8 mouse cellular contexts compared by ENCODE assay signal in genomic region chr11:114676896-114677530, GRCm38 (mm10). TPM values are rescaled to one million over a fixed set of nuclear protein-coding genes. Genes with fewer than 3 reads are reported as not detected.
A peak's percentile ranks its signal among the peaks of the same experiment; 100 is the strongest.
DNase-seq lines count a peak whose midpoint lies in the region; ATAC-seq and TF ChIP-seq lines count a peak whose summit lies in the region.

No protein-coding gene starts in this region.

- peaks cover 20% of the 10 kb centered on the region for H3K36me3 ChIP-seq in lung, embryonic 15.5 days
- peaks cover 19% of the 10 kb centered on the region for H3K36me3 ChIP-seq in forebrain, embryonic 12.5 days (replicated peaks)
- H3K36me3 ChIP-seq in intestine, embryonic 15.5 days, result peaks cover 14% of the 10 kb centered on the region
- peaks cover 24% of the 10 kb centered on the region for H3K36me3 ChIP-seq in neural tube, embryonic 13.5 days

- no peak for ATAC-seq in lung, embryonic 15.5 days (ENCODE audit: borderline replicate concordance, extremely low read depth, low FRiP score, low TSS enrichment)
- ATAC-seq in forebrain, embryonic 12.5 days (ENCODE audit: low FRiP score), result no peak
- no peak for ATAC-seq in intestine, embryonic 15.5 days
- ATAC-seq in neural tube, embryonic 13.5 days (ENCODE audit: low read depth), result no peak

- H3K4me1 ChIP-seq in lung, embryonic 15.5 days, result peaks cover 30% of the 10 kb centered on the region
- H3K4me1 ChIP-seq in lung, adult 2 months (ENCODE audit: control insufficient read depth, insufficient read depth, low read length), result peaks cover 11% of the 10 kb centered on the region
- H3K4me1 ChIP-seq in forebrain, embryonic 12.5 days, result peaks cover 32% of the 10 kb centered on the region
- H3K4me1 ChIP-seq in intestine, embryonic 15.5 days (replicated peaks), result peaks cover 54% of the 10 kb centered on the region
- H3K4me1 ChIP-seq in neural tube, embryonic 13.5 days (replicated peaks), result peaks cover 77% of the 10 kb centered on the region

- H3K27me3 ChIP-seq in lung, embryonic 15.5 days, result no peaks in the 10 kb centered on the region
- H3K27me3 ChIP-seq in forebrain, embryonic 12.5 days, result peaks cover 16% of the 10 kb centered on the region
- no peaks in the 10 kb centered on the region for H3K27me3 ChIP-seq in intestine, embryonic 15.5 days (replicated peaks)
- H3K27me3 ChIP-seq in neural tube, embryonic 13.5 days, result peaks cover 20% of the 10 kb centered on the region

- H3K4me2 ChIP-seq in lung, embryonic 15.5 days, result peak overlapping the region; percentile 91
- peak overlapping the region; percentile 89 for H3K4me2 ChIP-seq in forebrain, embryonic 12.5 days
- peak overlapping the region; percentile 96 for H3K4me2 ChIP-seq in intestine, embryonic 15.5 days (replicated peaks)
- peak overlapping the region; percentile 76 for H3K4me2 ChIP-seq in neural tube, embryonic 13.5 days

- TF ChIP-seq CTCF in lung, adult 2 months (IDR thresholded peaks at IDR 0.05; ENCODE audit: insufficient read depth, low read length), result no peak

- TF ChIP-seq POLR2A in lung, adult 2 months (IDR thresholded peaks at IDR 0.05; ENCODE audit: borderline replicate concordance, extremely low read depth, low read depth, low read length), result no peak

- no peak for DNase-seq in lung, adult 2 months
- DNase-seq in right cerebral cortex, postnatal 4 days, result no peak
- DNase-seq in Muller cell, postnatal 12 days (ENCODE audit: inconsistent ontology term), result no peak
- no peak for DNase-seq in thymus, postnatal 14 days

- 58% methylated on average over 8 of the region's 9 CpGs for WGBS in lung, embryonic 15.5 days
- 71% methylated on average over 9 of the region's 9 CpGs for WGBS in lung, adult 2 months
- WGBS in forebrain, embryonic 12.5 days, result 54% methylated on average over 9 of the region's 9 CpGs
- WGBS in intestine, embryonic 15.5 days, result 55% methylated on average over 8 of the region's 9 CpGs
- WGBS in neural tube, embryonic 13.5 days, result 38% methylated on average over 9 of the region's 9 CpGs

- H3K4me3 ChIP-seq in lung, embryonic 15.5 days, result peak overlapping the region; percentile 49
- no peak overlapping the region for H3K4me3 ChIP-seq in lung, adult 2 months (replicated peaks; ENCODE audit: extremely low read depth, low read depth, low read length)
- peak overlapping the region; percentile 53 for H3K4me3 ChIP-seq in forebrain, embryonic 12.5 days (replicated peaks)
- H3K4me3 ChIP-seq in intestine, embryonic 15.5 days (replicated peaks), result peak overlapping the region; percentile 61
- H3K4me3 ChIP-seq in neural tube, embryonic 13.5 days, result peak overlapping the region; percentile 52

- no peak overlapping the region for H3K27ac ChIP-seq in lung, embryonic 15.5 days
- no peak overlapping the region for H3K27ac ChIP-seq in forebrain, embryonic 12.5 days
- H3K27ac ChIP-seq in intestine, embryonic 15.5 days, result peak overlapping the region; percentile 75; the same call in 1 of the 2 replicates
- H3K27ac ChIP-seq in neural tube, embryonic 13.5 days (replicated peaks), result peak overlapping the region; percentile 59; the same call in 1 of the 2 replicates

- no peak overlapping the region for H3K9ac ChIP-seq in lung, embryonic 15.5 days
- peak overlapping the region; percentile 72; the same call in 1 of the 2 replicates for H3K9ac ChIP-seq in forebrain, embryonic 12.5 days
- no peak overlapping the region; the same call in 1 of the 2 replicates for H3K9ac ChIP-seq in intestine, embryonic 15.5 days
- peak overlapping the region; percentile 82 for H3K9ac ChIP-seq in neural tube, embryonic 13.5 days

- H3K9me3 ChIP-seq in lung, embryonic 15.5 days, result no peaks in the 10 kb centered on the region
- no peaks in the 10 kb centered on the region for H3K9me3 ChIP-seq in forebrain, embryonic 12.5 days
- no peaks in the 10 kb centered on the region for H3K9me3 ChIP-seq in intestine, embryonic 15.5 days
- H3K9me3 ChIP-seq in neural tube, embryonic 13.5 days, result no peaks in the 10 kb centered on the region

RNA-seq across cellular contexts. Expression of gene Ttyh2, which starts 1.8 kb away (rescaled TPM):
- 11.7 and 13.5 TPM in 2 replicates for polyA plus RNA-seq in lung, embryonic 15.5 days (2015; fragmentation: Nextera tagmentation; extraction: Ambion mirVana)
- polyA plus RNA-seq in lung, adult 2 months (2012; rRNA removed), result 19.0 and 20.8 TPM in 2 replicates
- polyA plus RNA-seq in forebrain, embryonic 12.5 days (2016; fragmentation: Nextera tagmentation; extraction: Ambion mirVana), result 11.8 and 13.0 TPM in 2 replicates
- 28.5 and 31.5 TPM in 2 replicates for polyA plus RNA-seq in intestine, embryonic 15.5 days (2015; fragmentation: Nextera tagmentation; extraction: Ambion mirVana)
- 38.8 and 39.1 TPM in 2 replicates for polyA plus RNA-seq in neural tube, embryonic 13.5 days (2015; fragmentation: Nextera tagmentation; extraction: Ambion mirVana)

RNA-seq across cellular contexts. Expression of gene Rpl38, which starts 8.7 kb away (rescaled TPM):
- polyA plus RNA-seq in lung, embryonic 15.5 days (2015; fragmentation: Nextera tagmentation; extraction: Ambion mirVana), result 816 and 841 TPM in 2 replicates
- polyA plus RNA-seq in lung, adult 2 months (2012; rRNA removed), result 390 and 404 TPM in 2 replicates
- 859 and 942 TPM in 2 replicates for polyA plus RNA-seq in forebrain, embryonic 12.5 days (2016; fragmentation: Nextera tagmentation; extraction: Ambion mirVana)
- 1,066 and 1,145 TPM in 2 replicates for polyA plus RNA-seq in intestine, embryonic 15.5 days (2015; fragmentation: Nextera tagmentation; extraction: Ambion mirVana)
- 821 and 850 TPM in 2 replicates for polyA plus RNA-seq in neural tube, embryonic 13.5 days (2015; fragmentation: Nextera tagmentation; extraction: Ambion mirVana)

RNA-seq across cellular contexts. Expression of gene Dnaic2, which starts 50.2 kb away (rescaled TPM):
- 3.4 and 3.9 TPM in 2 replicates for polyA plus RNA-seq in lung, embryonic 15.5 days (2015; fragmentation: Nextera tagmentation; extraction: Ambion mirVana)
- polyA plus RNA-seq in lung, adult 2 months (2012; rRNA removed), result 10.5 and 13.3 TPM in 2 replicates
- polyA plus RNA-seq in forebrain, embryonic 12.5 days (2016; fragmentation: Nextera tagmentation; extraction: Ambion mirVana), result 1.9 and 2.0 TPM in 2 replicates
- polyA plus RNA-seq in intestine, embryonic 15.5 days (2015; fragmentation: Nextera tagmentation; extraction: Ambion mirVana), result 0.21 and 0.29 TPM in 2 replicates
- polyA plus RNA-seq in neural tube, embryonic 13.5 days (2015; fragmentation: Nextera tagmentation; extraction: Ambion mirVana), result 2.9 TPM in 2 replicates

Comparison
In these comparisons a context has a peak if more than half of its experiments do, and no peak if none do; other contexts are left out.
1. H3K27ac ChIP-seq: peak in intestine, embryonic 15.5 days (single experiment) and neural tube, embryonic 13.5 days (single experiment); none in lung, embryonic 15.5 days (single experiment) and forebrain, embryonic 12.5 days (single experiment).
2. H3K9ac ChIP-seq: peak in forebrain, embryonic 12.5 days (single experiment) and neural tube, embryonic 13.5 days (single experiment); none in lung, embryonic 15.5 days (single experiment) and intestine, embryonic 15.5 days (single experiment).
3. Peak in every context shown above with its lines, with median percentiles within 50 percentile points of each other: H3K4me2 ChIP-seq.